Mouse (Mus musculus) liver, postnatal 0 days (tissue): ENCODE data around the gene Ncor2.

Source experiments
- CTCF ChIP-seq: sonication (generic); IDR thresholded peaks from 2 replicates; pipeline ENCODE4 v1.5.1; 2016; ENCODE audit warnings: antibody characterized with exemption, low read depth
- EP300 ChIP-seq: IDR thresholded peaks from 2 replicates; pipeline ENCODE4 v1.6.1; 2016; ENCODE audit warnings: antibody characterized with exemption, low read depth, mild to moderate bottlenecking

- TF ChIP-seq EP300 (no peak), CTCF (no peak)
Observed at GRCm38 (mm10) chr5:125203759-125204158, 24.7 kb upstream of the Ncor2 start.
